Mouse (Mus musculus) ES-E14 (cell line): ENCODE data around the gene Mc3r.

Source experiments
- CHD2 ChIP-seq: IDR thresholded peaks from 2 replicates; pipeline ENCODE4 v1.6.1; 2014; ENCODE audit warnings: mild to moderate bottlenecking, low read depth, low read length, inconsistent platforms
- HCFC1 ChIP-seq: IDR thresholded peaks from 2 replicates; pipeline ENCODE4 v1.6.1; 2012; ENCODE audit warnings: low read length, inconsistent platforms, borderline replicate concordance; ENCODE audit not compliant: insufficient read depth
- ZC3H11A ChIP-seq: IDR thresholded peaks from 2 replicates; pipeline ENCODE4 v1.6.1; 2012; ENCODE audit warnings: low read depth, mild to moderate bottlenecking, inconsistent platforms, low read length, borderline replicate concordance
- ZNF384 ChIP-seq: IDR thresholded peaks from 2 replicates; pipeline ENCODE4 v1.6.1; 2012; ENCODE audit warnings: low read depth, low read length, inconsistent platforms

GRCm38 (mm10) chr2:172245497-172245896 lies 2.8 kb upstream of the Mc3r start:
- TF ChIP-seq ZNF384 = no peak
- TF ChIP-seq ZC3H11A = no peak
- no peak for TF ChIP-seq CHD2
- no peak for TF ChIP-seq HCFC1
